Mouse (Mus musculus) frontal cortex, postnatal 14 days (tissue): ENCODE data around the gene Slu7.

ENCODE experiments used
- DNase-seq, 2 experiments: peaks; one replicate each; pipeline ENCODE4 v3.0.0; 2022; ENCODE audit warnings: low spot score in 2 of 2

Gene Slu7

GRCm38 (mm10) chr11:43433254-43434023 is at the start of gene Slu7:
Slu7 (plus strand) TSS chr11:43433744.
- DNase-seq = peak; percentile 43 to 56

DNA sequence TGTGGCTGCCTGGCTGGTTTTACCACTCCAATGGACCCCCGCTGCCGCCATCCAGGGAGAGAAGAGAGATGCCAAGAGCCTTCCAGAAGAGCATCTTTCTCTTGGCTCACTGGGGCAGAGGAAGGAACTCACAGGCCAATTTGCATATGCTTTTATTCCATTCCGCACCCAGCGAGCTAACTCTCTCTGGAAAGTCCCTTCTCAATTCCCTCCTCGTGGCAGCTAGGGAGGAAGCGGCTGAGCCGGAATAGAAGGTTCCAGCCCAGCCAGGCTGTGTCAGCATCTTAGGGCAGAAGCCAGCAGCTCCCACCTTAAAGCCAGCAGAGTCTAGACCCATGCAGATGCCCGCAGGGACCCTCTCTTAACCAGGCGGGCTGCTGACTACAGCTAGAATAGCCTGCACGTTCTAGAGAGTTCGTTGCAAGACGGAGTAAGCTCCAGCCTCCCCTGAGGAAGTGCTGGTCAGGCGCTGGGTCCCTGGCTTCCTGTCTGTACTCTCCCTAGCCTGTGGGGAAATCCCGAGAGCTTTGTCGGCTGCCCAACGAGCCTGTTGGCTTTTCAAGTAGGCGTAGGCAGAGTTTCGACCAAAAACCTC is 48.4 kb upstream of the Slu7 start:
- DNase-seq = peak; percentile 28 to 29

DNA sequence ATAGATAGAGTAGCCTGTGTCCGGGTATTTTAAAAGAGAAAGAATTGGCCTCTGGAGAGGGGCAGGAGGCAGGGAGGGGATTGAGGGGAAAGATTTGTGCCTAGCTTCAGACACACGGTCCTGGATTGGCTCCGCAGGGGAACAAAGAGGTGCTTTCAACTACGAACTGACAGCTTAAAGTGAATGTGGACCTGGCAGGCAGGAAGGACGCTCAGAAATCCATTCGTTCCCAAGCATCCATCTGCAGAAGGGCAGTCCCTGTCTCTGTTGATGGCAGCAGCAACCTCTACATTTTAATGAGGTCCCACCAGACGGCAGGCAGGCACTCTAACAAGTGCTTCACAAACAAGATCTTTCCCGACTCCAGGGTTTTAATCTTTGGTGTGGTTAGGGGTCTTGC is 47.8 kb upstream of the Slu7 start:
- DNase-seq = no peak

GRCm38 (mm10) chr11:43387004-43387880 is 46.3 kb upstream of the Slu7 start:
- DNase-seq = no peak

GRCm38 (mm10) chr11:43388122-43389097 is 45.1 kb upstream of the Slu7 start:
- DNase-seq = no peak

DNA sequence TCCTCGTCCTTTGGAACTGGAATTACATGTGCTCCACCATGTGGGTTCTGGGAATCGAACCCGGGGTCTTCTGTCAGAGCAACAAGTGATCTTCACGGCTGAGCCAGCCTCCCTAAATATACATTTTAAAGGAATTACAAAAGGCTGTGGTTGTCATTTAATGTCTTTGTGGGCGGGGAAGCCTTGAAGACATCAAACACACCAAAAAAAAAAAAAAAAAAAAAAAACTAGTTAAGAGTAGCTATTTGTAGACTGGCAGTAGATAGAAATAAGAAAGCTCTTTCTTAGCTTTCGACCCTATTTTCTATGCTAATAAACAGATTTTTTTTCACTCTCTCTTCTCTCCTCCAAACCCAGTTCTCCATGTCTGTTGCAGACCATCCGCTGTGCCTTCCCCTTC is 44.4 kb upstream of the Slu7 start:
- no peak for DNase-seq

- DNase-seq = no peak
Measured at GRCm38 (mm10) chr11:43392757-43393156, 40.8 kb upstream of the Slu7 start.

DNA sequence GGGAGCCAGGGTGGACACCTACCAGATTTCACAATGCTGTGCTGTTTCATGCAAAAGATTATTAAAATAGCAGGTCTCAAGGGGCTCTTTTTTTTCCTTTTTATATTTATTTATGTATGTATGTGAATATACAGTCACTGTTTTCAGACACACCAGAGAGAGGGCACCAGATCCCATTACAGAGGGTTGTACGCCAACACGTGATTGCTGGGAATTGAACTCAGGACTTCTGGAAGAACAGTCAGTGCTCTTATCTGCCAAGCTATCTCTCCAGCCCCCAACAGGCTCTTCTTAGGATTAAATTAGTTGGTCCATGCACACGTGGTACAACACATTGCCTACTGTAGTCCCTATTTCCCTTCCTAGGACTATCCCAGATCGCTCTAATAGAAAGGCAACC is 40.2 kb upstream of the Slu7 start:
- no peak for DNase-seq

DNA sequence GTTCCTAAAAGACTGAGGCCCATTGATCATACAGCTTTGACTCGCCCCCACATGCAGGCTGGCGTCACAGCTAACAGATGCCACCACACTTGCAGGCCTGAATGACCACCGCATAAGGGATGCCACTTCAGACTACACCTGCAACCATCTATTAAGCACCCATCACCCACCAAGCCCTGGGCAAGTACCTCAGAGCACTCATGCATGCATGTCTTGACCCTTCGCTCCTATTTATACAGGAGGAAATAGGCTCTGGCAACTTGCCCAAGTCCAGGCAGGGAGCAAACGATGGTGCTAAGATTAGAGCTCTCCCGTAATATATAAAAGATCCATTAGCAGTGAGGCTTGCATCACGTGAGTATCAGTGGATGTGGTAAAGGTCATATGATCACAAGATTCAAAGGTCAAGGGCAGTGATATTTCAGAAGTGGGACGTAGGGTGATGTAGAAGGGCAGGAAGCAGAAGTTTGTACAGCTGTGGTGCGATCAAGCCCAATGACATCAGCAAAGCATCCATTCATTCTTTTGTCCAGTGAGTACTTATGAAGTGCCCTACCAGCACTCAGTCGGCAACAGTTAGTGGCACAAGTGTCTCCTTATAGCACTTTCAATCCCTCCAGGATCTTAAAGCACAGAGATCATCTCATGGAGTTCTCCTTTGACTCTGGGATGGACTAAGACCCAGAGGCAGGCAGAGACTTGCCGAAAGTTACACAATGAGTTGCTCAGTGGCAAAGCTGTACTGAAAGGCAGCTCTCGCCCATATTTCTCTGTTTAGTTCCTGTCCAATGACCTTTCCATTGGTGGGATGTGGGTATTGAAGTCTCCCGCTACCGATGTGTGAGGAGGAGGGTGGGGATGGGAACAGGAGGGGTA is 38.2 kb upstream of the Slu7 start:
- DNase-seq = no peak

GRCm38 (mm10) chr11:43396246-43396645 is 37.3 kb upstream of the Slu7 start:
- DNase-seq = no peak

DNA sequence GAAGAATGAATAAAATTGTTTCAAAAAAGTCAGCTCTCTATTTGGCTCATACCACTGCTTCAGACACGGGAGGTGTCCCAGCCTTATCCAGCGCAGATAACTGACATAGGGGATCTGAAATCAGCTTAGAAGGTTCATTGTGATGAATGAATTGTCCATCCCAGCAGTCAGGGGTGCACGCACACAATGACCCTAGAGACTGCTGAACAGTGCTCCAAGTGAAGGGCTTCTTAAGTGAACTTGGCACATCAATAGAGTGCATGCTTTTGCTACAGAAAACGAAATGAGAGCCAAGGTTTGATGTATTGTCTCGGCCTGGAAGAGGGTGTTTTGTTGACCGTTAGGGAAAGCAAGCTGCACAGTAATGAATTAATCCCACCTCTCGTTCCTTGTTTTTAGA is 36.9 kb upstream of the Slu7 start:
- no peak for DNase-seq

- no peak for DNase-seq
Measured at GRCm38 (mm10) chr11:43399297-43399696, 34.2 kb upstream of the Slu7 start.

GRCm38 (mm10) chr11:43400131-43400530 is 33.4 kb upstream of the Slu7 start:
- no peak for DNase-seq

DNA sequence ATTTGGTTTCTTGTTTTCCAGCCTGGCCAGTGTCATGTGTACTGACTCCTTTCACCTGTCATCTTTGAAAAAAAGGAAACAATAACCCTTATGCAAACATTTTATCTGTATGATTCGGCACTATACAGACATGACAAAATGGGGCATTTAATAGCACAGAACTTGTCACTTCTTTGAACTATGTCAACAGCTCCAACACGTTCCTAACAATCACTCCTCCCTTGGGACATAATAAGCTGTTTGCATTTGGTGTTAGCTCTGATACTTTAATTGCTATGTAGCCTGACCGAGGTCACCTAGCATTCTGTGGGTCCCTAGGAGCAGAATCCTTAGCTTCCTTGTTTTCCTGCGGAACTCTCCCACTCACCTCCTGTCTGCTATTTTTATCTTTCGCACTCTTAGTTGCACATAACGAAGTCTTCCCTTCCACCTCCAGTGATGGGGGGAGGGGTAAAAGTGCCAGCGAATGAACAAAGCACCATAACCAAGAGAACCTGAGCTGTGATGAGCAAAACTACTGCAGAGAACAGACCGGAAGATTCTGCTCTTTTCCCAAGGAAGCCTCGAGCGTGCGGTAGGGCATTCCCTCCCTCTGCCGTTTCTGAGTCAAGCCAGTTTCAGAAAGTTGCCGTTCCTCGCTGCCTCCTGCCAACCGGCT is 29.3 kb upstream of the Slu7 start:
- no peak for DNase-seq

GRCm38 (mm10) chr11:43408888-43409287 is 24.7 kb upstream of the Slu7 start:
- no peak for DNase-seq

DNA sequence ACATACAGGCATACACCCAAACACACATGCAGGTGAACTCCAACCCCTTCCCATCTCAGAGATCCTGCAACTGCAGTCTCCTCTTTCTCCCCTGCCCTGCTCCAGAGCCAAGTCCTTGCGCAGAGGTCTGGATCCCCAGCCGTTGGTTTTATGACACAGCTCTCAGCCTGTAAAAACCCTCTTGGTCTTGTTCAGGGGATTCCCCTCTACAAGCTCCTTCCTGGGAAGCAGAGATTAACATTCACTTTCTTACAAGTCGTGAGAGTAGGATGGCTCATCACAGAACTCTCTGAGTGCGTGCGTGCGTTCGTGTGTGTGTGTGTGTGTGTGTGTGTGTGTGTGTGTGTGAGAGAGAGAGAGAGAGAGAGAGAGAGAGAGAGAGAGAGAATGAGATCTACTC is 23.3 kb upstream of the Slu7 start:
- no peak for DNase-seq

GRCm38 (mm10) chr11:43411413-43411812 is 22.1 kb upstream of the Slu7 start:
- DNase-seq = peak; percentile 40 to 61

DNA sequence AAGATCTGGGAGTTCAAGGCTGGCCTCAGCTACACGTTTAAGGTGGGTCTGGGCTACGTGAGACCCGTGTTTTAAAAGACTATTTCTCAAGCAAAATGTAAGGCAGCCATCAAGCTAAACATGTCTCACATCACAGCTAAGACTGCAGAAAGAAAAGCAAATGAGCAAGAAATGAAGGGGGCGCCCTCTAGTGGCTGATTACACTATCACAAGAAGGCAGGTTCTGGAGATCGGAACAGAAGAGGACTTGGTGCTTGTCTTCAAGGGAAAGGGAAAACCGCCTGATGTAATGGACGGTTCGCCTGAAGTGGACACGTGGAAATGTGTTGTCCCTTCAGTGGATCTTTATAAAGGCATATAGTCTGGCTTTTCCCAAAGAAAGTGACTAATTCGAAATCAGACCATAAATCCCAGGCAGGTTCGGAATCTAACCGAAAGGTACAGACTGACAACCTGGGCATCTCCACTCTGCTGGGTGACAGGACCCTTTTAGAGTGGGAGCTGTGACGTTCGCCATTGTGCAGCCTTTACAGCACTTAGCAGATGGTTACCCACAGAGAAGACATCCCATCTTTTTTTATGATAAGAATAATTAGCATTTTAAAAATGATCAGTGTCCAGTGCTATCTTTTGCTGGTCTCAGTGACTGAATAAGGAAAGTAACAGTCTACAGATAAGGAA is 20.6 kb upstream of the Slu7 start:
- peak; percentile 60 to 83 for DNase-seq

DNA sequence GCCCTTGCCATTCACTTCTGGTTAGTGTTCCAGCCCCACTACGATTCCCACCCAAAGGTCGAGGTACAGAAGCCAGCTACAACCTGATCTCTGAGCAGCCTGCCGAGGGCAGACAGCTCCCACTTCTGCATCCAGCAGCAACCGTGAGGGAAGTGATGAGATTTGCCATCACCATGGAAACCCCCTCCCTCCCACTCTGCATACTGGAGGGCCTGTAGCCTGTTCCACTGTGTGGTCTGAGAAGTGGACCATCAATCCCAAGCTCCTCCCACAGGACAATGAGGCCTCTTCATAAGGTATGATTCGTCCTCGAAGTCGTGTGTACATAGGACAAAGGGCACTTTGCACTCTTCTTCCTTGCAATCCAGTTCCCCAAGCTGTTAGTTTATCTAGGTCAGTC is 16.3 kb upstream of the Slu7 start:
- no peak for DNase-seq
